Mouse (Mus musculus): Measurements from ENCODE around the gene Smarcal1. TPM values are rescaled to one million over a fixed set of nuclear protein-coding genes. Genes with fewer than 3 reads are reported as not detected.
A peak's percentile ranks its signal among the peaks of the same experiment; 100 is the strongest.

Gene Smarcal1
- polyA plus RNA-seq, 1 experiment from 2014 or later = 13.9 TPM

- H3K27me3 ChIP-seq (replicated peaks) = no peaks in the 10 kb centered on the region
- H3K27ac ChIP-seq (replicated peaks) = no peak overlapping the region
- H3K4me2 ChIP-seq = no peak overlapping the region
- WGBS = 86% methylated on average over 3 of the region's 3 CpGs
- no peak overlapping the region for H3K9ac ChIP-seq
- peaks cover 18% of the 10 kb centered on the region for H3K4me1 ChIP-seq
- H3K9me3 ChIP-seq = no peaks in the 10 kb centered on the region
- H3K36me3 ChIP-seq = peaks cover 87% of the 10 kb centered on the region
- no peak; the same call in 1 of the 2 replicates for ATAC-seq (ENCODE audit: extremely low read depth, insufficient number of reproducible peaks, low FRiP score, low TSS enrichment)
- no peak overlapping the region for H3K4me3 ChIP-seq
These were observed 9.3 kb downstream of the Smarcal1 start for GRCm38 (mm10) chr1:72592350-72592749.

DNA sequence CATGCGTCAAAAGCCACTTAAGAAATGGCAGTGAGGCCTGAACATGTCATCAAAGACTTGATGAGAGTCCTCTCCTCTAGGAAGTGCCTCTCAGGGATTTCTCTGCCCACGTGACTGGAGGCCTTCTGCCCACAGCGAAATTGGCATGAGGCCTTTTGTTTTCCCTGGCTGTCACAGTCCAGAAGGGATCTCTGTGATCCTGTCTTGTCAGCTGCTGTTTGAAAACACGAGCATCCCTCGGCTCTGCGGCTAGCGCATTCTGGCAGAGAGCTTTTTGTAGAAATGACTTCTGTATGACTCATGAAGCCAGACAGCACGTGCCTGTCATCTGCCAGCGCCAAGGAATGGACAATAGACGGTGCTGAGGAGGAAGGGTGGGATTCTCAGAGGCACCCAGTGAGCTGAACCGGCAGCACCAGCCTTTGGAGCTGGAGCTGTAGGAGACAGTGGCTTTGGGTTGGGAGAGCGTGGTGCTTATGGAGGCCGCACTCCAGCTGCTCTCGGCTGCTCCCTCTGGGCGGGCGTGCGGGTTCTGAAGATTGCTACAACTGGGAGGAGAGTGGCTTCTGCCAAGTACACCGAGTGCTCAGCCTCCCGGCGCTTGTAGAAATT lies 10.4 kb downstream of the Smarcal1 start:
- no peak overlapping the region for H3K4me3 ChIP-seq
- WGBS = 68% methylated on average over 20 of the region's 20 CpGs
- no peak for ATAC-seq (ENCODE audit: extremely low read depth, insufficient number of reproducible peaks, low FRiP score, low TSS enrichment)
- H3K36me3 ChIP-seq = peaks cover 85% of the 10 kb centered on the region
- no peaks in the 10 kb centered on the region for H3K27me3 ChIP-seq (replicated peaks)
- no peak overlapping the region for H3K9ac ChIP-seq
- H3K9me3 ChIP-seq = no peaks in the 10 kb centered on the region
- H3K27ac ChIP-seq (replicated peaks) = peak overlapping the region; percentile 67
- H3K4me2 ChIP-seq = no peak overlapping the region
- peaks cover 24% of the 10 kb centered on the region for H3K4me1 ChIP-seq

GRCm38 (mm10) chr1:72595686-72596085 lies 12.6 kb downstream of the Smarcal1 start:
- no peaks in the 10 kb centered on the region for H3K9me3 ChIP-seq
- H3K4me2 ChIP-seq = no peak overlapping the region
- no peaks in the 10 kb centered on the region for H3K27me3 ChIP-seq (replicated peaks)
- H3K4me1 ChIP-seq = peaks cover 42% of the 10 kb centered on the region
- H3K36me3 ChIP-seq = peaks cover 75% of the 10 kb centered on the region
- no peak overlapping the region for H3K4me3 ChIP-seq
- no peak for ATAC-seq (ENCODE audit: extremely low read depth, insufficient number of reproducible peaks, low FRiP score, low TSS enrichment)
- H3K27ac ChIP-seq (replicated peaks) = no peak overlapping the region
- no peak overlapping the region for H3K9ac ChIP-seq
- 88% methylated on average over 12 of the region's 12 CpGs for WGBS

DNA sequence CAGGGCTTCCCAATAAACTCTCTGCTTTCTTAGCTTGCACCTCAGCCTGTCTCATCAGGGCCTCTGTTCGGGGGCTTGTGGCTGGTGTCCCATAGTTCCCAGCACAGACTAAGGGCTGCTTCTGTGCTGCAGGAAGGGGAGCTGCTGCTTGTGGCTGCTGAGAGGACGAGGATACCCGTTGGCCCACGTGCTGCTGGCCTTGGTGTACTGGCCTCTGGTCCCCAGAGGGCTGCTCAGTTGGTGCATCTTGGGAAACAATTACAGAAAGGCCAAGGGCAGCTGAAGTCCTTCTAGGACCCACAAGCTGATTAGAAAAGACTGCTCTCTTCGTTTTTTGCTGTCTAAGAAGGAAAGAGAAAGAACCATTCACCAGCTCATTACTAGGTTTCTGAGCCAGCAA lies 13.2 kb downstream of the Smarcal1 start:
- Histone ChIP-seq H3K4me3 (no peak overlapping the region), H3K27me3 (replicated peaks) (no peaks in the 10 kb centered on the region), H3K9ac (no peak overlapping the region), H3K9me3 (no peaks in the 10 kb centered on the region), H3K4me2 (no peak overlapping the region), H3K27ac (replicated peaks) (no peak overlapping the region), H3K36me3 (peaks cover 75% of the 10 kb centered on the region), H3K4me1 (peaks cover 48% of the 10 kb centered on the region)
- no peak for ATAC-seq (ENCODE audit: extremely low read depth, insufficient number of reproducible peaks, low FRiP score, low TSS enrichment)
- 62% methylated on average over 5 of the region's 5 CpGs for WGBS

- H3K27ac ChIP-seq (replicated peaks) = peak overlapping the region; percentile 91
- H3K27me3 ChIP-seq (replicated peaks) = no peaks in the 10 kb centered on the region
- no peaks in the 10 kb centered on the region for H3K9me3 ChIP-seq
- H3K4me3 ChIP-seq = no peak overlapping the region
- 41% methylated on average over 21 of the region's 21 CpGs for WGBS
- H3K9ac ChIP-seq = peak overlapping the region; percentile 42; the same call in 1 of the 2 replicates
- peak overlapping the region; percentile 50 for H3K4me2 ChIP-seq
- H3K36me3 ChIP-seq = peaks cover 72% of the 10 kb centered on the region
- ATAC-seq (ENCODE audit: extremely low read depth, insufficient number of reproducible peaks, low FRiP score, low TSS enrichment) = no peak
- peaks cover 48% of the 10 kb centered on the region for H3K4me1 ChIP-seq
These were observed 16.4 kb downstream of the Smarcal1 start for GRCm38 (mm10) chr1:72599146-72600101.

GRCm38 (mm10) chr1:72600778-72601177 lies 17.7 kb downstream of the Smarcal1 start:
- Histone ChIP-seq H3K27ac (replicated peaks) (no peak overlapping the region; the same call in 1 of the 2 replicates), H3K4me3 (no peak overlapping the region), H3K9ac (no peak overlapping the region), H3K9me3 (no peaks in the 10 kb centered on the region), H3K4me2 (no peak overlapping the region), H3K36me3 (peaks cover 70% of the 10 kb centered on the region), H3K4me1 (peaks cover 48% of the 10 kb centered on the region), H3K27me3 (replicated peaks) (no peaks in the 10 kb centered on the region)
- no peak for ATAC-seq (ENCODE audit: extremely low read depth, insufficient number of reproducible peaks, low FRiP score, low TSS enrichment)
- WGBS = 77% methylated on average over 5 of the region's 5 CpGs

GRCm38 (mm10) chr1:72601233-72601632 lies 18.2 kb downstream of the Smarcal1 start:
- Histone ChIP-seq H3K36me3 (peaks cover 70% of the 10 kb centered on the region), H3K27ac (replicated peaks) (no peak overlapping the region; the same call in 1 of the 2 replicates), H3K4me3 (no peak overlapping the region), H3K9ac (no peak overlapping the region), H3K4me1 (peaks cover 48% of the 10 kb centered on the region), H3K4me2 (no peak overlapping the region), H3K27me3 (replicated peaks) (no peaks in the 10 kb centered on the region), H3K9me3 (no peaks in the 10 kb centered on the region)
- no peak for ATAC-seq (ENCODE audit: extremely low read depth, insufficient number of reproducible peaks, low FRiP score, low TSS enrichment)
- WGBS = 72% methylated on average over 7 of the region's 7 CpGs

DNA sequence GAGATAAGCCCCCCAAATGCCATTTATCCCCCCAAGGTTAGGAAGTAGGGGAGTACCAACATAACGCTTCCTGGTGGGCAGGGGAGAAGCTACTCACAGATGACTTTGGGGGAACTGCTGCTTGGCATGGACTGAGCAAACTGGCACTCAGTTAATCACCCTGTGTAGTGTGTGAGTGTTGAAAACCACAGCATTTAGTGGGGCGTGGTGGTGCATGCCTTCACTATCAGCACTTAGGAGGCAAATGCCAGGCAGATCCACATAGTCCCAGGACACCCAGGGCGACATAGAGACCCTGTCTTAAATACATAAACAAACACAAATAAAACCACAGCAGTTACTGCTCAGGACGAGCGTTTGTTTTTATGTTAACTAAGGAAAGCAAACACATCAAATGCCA lies 19.1 kb downstream of the Smarcal1 start:
- peaks cover 69% of the 10 kb centered on the region for H3K36me3 ChIP-seq
- H3K4me3 ChIP-seq = no peak overlapping the region
- no peak for ATAC-seq (ENCODE audit: extremely low read depth, insufficient number of reproducible peaks, low FRiP score, low TSS enrichment)
- H3K9me3 ChIP-seq = no peaks in the 10 kb centered on the region
- peak overlapping the region; percentile 52; the same call in 1 of the 2 replicates for H3K9ac ChIP-seq
- 49% methylated on average over 5 of the region's 5 CpGs for WGBS
- no peak overlapping the region for H3K4me2 ChIP-seq
- no peaks in the 10 kb centered on the region for H3K27me3 ChIP-seq (replicated peaks)
- H3K4me1 ChIP-seq = peaks cover 48% of the 10 kb centered on the region
- H3K27ac ChIP-seq (replicated peaks) = peak overlapping the region; percentile 58

DNA sequence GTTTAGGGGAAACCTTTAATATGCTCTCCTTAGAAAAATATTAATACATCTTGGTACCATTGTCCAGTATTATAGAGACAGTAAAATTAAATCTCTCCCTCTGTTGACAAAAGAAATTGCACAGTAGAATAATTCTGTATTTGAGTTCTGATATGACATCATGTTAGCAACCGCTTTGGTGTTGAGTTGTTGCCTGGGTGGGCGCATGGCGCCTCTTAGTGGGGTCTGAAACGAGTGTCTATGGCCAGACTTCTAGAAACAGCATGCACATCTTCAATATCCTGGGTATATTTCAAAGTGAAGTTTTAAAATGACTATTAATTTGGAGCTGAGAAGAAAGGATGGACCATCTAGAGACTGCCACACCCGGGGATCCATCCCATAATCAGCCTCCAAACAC lies 19.8 kb downstream of the Smarcal1 start:
- Histone ChIP-seq H3K4me2 (no peak overlapping the region), H3K27ac (replicated peaks) (no peak overlapping the region), H3K36me3 (peaks cover 68% of the 10 kb centered on the region), H3K9me3 (no peaks in the 10 kb centered on the region), H3K4me1 (peaks cover 48% of the 10 kb centered on the region), H3K9ac (no peak overlapping the region), H3K4me3 (no peak overlapping the region), H3K27me3 (replicated peaks) (no peaks in the 10 kb centered on the region)
- 88% methylated on average over 5 of the region's 5 CpGs for WGBS
- ATAC-seq (ENCODE audit: extremely low read depth, insufficient number of reproducible peaks, low FRiP score, low TSS enrichment) = no peak

DNA sequence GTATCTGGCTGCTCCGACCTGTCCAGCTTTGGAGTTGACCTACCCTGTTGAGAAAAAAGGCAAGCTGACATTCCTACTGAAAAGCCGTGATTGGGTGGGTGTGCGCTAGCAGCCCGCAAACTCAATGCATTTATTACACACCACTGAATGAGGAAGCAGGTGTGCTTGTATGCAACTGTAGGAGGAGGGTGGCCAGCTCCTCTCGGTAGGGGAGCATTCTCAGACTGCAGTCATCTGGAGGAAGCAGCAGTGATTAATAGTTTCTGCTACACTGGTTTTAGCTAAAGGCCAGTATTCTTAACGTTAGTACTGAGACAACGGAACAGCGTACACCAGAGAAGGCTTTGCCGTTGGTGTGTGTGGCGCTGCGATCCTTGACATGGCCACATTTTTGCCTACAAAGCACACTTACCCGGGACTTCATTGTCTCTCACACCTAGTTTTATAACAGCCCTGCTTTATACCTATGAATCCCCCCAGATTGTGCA lies 23.2 kb downstream of the Smarcal1 start:
- no peak for ATAC-seq (ENCODE audit: extremely low read depth, insufficient number of reproducible peaks, low FRiP score, low TSS enrichment)
- Histone ChIP-seq H3K4me3 (no peak overlapping the region), H3K4me1 (peaks cover 14% of the 10 kb centered on the region), H3K36me3 (peaks cover 87% of the 10 kb centered on the region), H3K27me3 (replicated peaks) (no peaks in the 10 kb centered on the region), H3K4me2 (no peak overlapping the region), H3K9me3 (no peaks in the 10 kb centered on the region), H3K9ac (no peak overlapping the region), H3K27ac (replicated peaks) (no peak overlapping the region)
- 86% methylated on average over 12 of the region's 12 CpGs for WGBS

GRCm38 (mm10) chr1:72609129-72609528 lies 26.1 kb downstream of the Smarcal1 start:
- Histone ChIP-seq H3K4me3 (no peak overlapping the region), H3K4me1 (no peaks in the 10 kb centered on the region), H3K27ac (replicated peaks) (no peak overlapping the region), H3K27me3 (replicated peaks) (no peaks in the 10 kb centered on the region), H3K9ac (no peak overlapping the region), H3K36me3 (peaks cover 93% of the 10 kb centered on the region), H3K9me3 (no peaks in the 10 kb centered on the region), H3K4me2 (no peak overlapping the region)
- no peak for ATAC-seq (ENCODE audit: extremely low read depth, insufficient number of reproducible peaks, low FRiP score, low TSS enrichment)
- 81% methylated on average over 10 of the region's 10 CpGs for WGBS

All from heart, embryonic 13.5 days (tissue).